ENCODE assay signal across 24 mouse cellular contexts in the genomic region with DNA sequence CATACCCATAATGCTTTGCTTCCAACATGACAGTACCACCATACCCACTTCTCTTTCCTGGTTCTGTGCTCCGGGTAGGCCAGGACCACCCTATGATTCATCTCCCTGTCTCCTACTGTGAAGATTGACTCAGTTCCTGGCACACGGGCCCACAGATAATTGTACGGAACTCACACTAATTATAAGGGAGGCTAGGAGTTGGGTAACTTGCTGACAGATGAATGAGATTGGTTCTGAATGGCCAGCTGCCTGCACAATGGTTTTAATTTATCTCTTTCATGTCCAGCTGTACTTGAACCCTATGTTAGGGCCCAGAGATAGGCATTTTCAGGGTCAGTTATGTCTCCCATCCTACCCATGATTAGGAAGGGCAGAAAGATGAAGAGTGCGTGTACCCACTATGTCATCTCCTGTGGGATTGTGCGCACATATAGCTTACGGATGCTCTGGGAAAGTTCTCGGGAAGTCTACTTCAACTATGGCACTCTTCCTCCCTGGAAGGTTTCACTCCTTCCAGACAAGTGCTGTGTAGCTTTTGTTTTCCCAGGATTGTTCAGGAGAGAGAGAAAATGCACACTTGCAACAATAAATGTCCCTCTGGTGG. TPM values are rescaled to one million over a fixed set of nuclear protein-coding genes. Genes with fewer than 3 reads are reported as not detected.
DNase-seq lines count a peak whose midpoint lies in the region; ATAC-seq and TF ChIP-seq lines count a peak whose summit lies in the region.
"Had no signal": no experiment of that assay in that cellular context is flagged by ENCODE, and none has a peak within 500 bp of the region (broad histone marks: within the 10 kb centered on the region; RNA-seq: fewer than 3 reads in every experiment).

No protein-coding gene starts in this region.

- H3K9me3 ChIP-seq in CH12.LX (replicated peaks; ENCODE audit: low read length), result no peaks in the 10 kb centered on the region
- no peaks in the 10 kb centered on the region for H3K9me3 ChIP-seq in liver, postnatal 0 days (ENCODE audit: low read length)
- H3K9me3 ChIP-seq in forebrain, embryonic 11.5 days (ENCODE audit: control insufficient read depth, low read length), result no peaks in the 10 kb centered on the region
- H3K9me3 ChIP-seq: embryonic facial prominence, embryonic 10.5 days; embryonic facial prominence, embryonic 12.5 days; forebrain, embryonic 12.5 days had no signal

- no peak overlapping the region for H3K4me2 ChIP-seq in CH12.LX (ENCODE audit: insufficient read depth, low read depth, poor library complexity, severe bottlenecking)
- no peak overlapping the region for H3K4me2 ChIP-seq in liver, postnatal 0 days (ENCODE audit: low read depth, low read length)
- no peak overlapping the region for H3K4me2 ChIP-seq in forebrain, embryonic 11.5 days (ENCODE audit: low read depth, low read length, severe bottlenecking)
- H3K4me2 ChIP-seq: embryonic facial prominence, embryonic 12.5 days; forebrain, embryonic 12.5 days had no signal

- H3K27me3 ChIP-seq in CH12.LX (replicated peaks), result peaks cover 41% of the 10 kb centered on the region
- no peaks in the 10 kb centered on the region for H3K27me3 ChIP-seq in liver, postnatal 0 days (ENCODE audit: insufficient read depth, low read length)
- H3K27me3 ChIP-seq in forebrain, embryonic 11.5 days (ENCODE audit: control insufficient read depth, insufficient read depth, low read length), result no peaks in the 10 kb centered on the region
- H3K27me3 ChIP-seq: embryonic facial prominence, embryonic 12.5 days; forebrain, embryonic 12.5 days had no signal

- peak; percentile 4 for DNase-seq in A20 (ENCODE audit: low read depth, low spot score)
- peak; percentile 29 for DNase-seq in CH12.LX (ENCODE audit: extremely low read depth)
- DNase-seq in Muller cell, postnatal 12 days (ENCODE audit: inconsistent ontology term), result peak; percentile 27
- no peak for DNase-seq in liver, postnatal 0 days
- DNase-seq in embryo, embryonic 9.5 days (ENCODE audit: extremely low spot score), result no peak
- no peak for DNase-seq in forebrain, embryonic 11.5 days (ENCODE audit: low spot score)
- no peak for DNase-seq in adrenal gland, postnatal 14 days
- DNase-seq: adrenal gland, adult 2 months; adrenal gland, postnatal 10 days; adrenal gland, postnatal 36 days; cerebellum, adult 11 months; cerebellum, adult 18-20 months; cerebellum, adult 8-10 months; cerebellum, adult 9-11 months; cerebellum, postnatal 14 days; cerebellum, postnatal 36 days; embryo, embryonic 11 days had no signal

- WGBS in liver, postnatal 0 days (ENCODE audit: insufficient replicate concordance), result 78% methylated on average over 7 of the region's 7 CpGs
- WGBS in forebrain, embryonic 11.5 days, result 90% methylated on average over 7 of the region's 7 CpGs

- no peaks in the 10 kb centered on the region for H3K36me3 ChIP-seq in CH12.LX (replicated peaks in 1 of 2; ENCODE audit: control insufficient read depth in 1 of 2, insufficient read depth in 1 of 2, low read length in 1 of 2)
- no peaks in the 10 kb centered on the region for H3K36me3 ChIP-seq in liver, postnatal 0 days (replicated peaks; ENCODE audit: insufficient read depth, low read length)
- H3K36me3 ChIP-seq in forebrain, embryonic 11.5 days (ENCODE audit: control insufficient read depth, insufficient read depth, low read length), result no peaks in the 10 kb centered on the region
- H3K36me3 ChIP-seq: embryonic facial prominence, embryonic 10.5 days; embryonic facial prominence, embryonic 12.5 days; forebrain, embryonic 12.5 days had no signal

- TF ChIP-seq EP300 in CH12.LX (IDR thresholded peaks at IDR 0.05; ENCODE audit: low read length), result no peak
- no peak for TF ChIP-seq EP300 in liver, postnatal 0 days (IDR thresholded peaks at IDR 0.05; ENCODE audit: low read depth)

- in situ Hi-C loops in CH12.LX (cut with MboI; ENCODE audit: low pct_ligation_motif_present, low pct_unique_long_range_greater_than_20kb, low sequenced_read_pairs), result no loop called here

- dilution Hi-C loops in CH12.LX (cut with MboI; ENCODE audit: extremely low pct_ligation_motif_present, extremely low pct_unique_long_range_greater_than_20kb, low sequenced_read_pairs), result no loop called here

- TF ChIP-seq POLR2A in CH12.LX (IDR thresholded peaks at IDR 0.05; ENCODE audit: low read depth, low read length), result peak; percentile 75

- no peak overlapping the region for H3K4me3 ChIP-seq in CH12.LX (replicated peaks in 1 of 3; ENCODE audit: low read depth in 2 of 3, low read length in 2 of 3, poor library complexity in 1 of 3)
- H3K4me3 ChIP-seq in liver, postnatal 0 days (ENCODE audit: low read depth, low read length), result no peak overlapping the region
- no peak overlapping the region for H3K4me3 ChIP-seq in forebrain, embryonic 11.5 days (ENCODE audit: low read depth, low read length)
- H3K4me3 ChIP-seq: embryonic facial prominence, embryonic 10.5 days; embryonic facial prominence, embryonic 12.5 days; forebrain, embryonic 12.5 days had no signal

- H3K9ac ChIP-seq in CH12.LX (ENCODE audit: insufficient read depth, low read depth), result no peak overlapping the region
- H3K9ac ChIP-seq in liver, postnatal 0 days (replicated peaks), result no peak overlapping the region
- H3K9ac ChIP-seq in forebrain, embryonic 11.5 days (ENCODE audit: low read length), result no peak overlapping the region
- H3K9ac ChIP-seq: embryonic facial prominence, embryonic 12.5 days; forebrain, embryonic 12.5 days had no signal

- ATAC-seq in liver, postnatal 0 days, result no peak
- ATAC-seq in forebrain, embryonic 11.5 days (replicated peaks; ENCODE audit: low FRiP score), result no peak
- ATAC-seq: CD4-positive, CD25-positive, alpha-beta regulatory T cell, adult 4 months; forebrain, embryonic 14.5 days; forebrain, embryonic 16.5 days had no signal

- peaks cover 0 to 2% of the 10 kb centered on the region in 2 experiments; a peak in 1 of 4 replicates for H3K4me1 ChIP-seq in CH12.LX (ENCODE audit: control insufficient read depth in 1 of 2, insufficient read depth in 2 of 2)
- no peaks in the 10 kb centered on the region for H3K4me1 ChIP-seq in liver, postnatal 0 days (ENCODE audit: insufficient read depth)
- no peaks in the 10 kb centered on the region for H3K4me1 ChIP-seq in forebrain, embryonic 11.5 days (replicated peaks; ENCODE audit: control insufficient read depth, insufficient read depth, low read length)
- H3K4me1 ChIP-seq: forebrain, embryonic 12.5 days had no signal

- TF ChIP-seq RAD21 in CH12.LX (IDR thresholded peaks at IDR 0.05; ENCODE audit: low read depth, low read length), result no peak

- TF ChIP-seq CTCF in CH12.LX (conservative IDR thresholded peaks at IDR 0.05 in 1 of 2, IDR thresholded peaks at IDR 0.05 in 1 of 2; ENCODE audit: low read depth in 2 of 2, low read length in 2 of 2), result no peak
- TF ChIP-seq CTCF in liver, postnatal 0 days (IDR thresholded peaks at IDR 0.05; ENCODE audit: low read depth), result no peak

- no peaks in the 10 kb centered on the region for H3K79me2 ChIP-seq in CH12.LX (replicated peaks; ENCODE audit: control insufficient read depth, extremely low read depth, insufficient read depth, poor library complexity, severe bottlenecking)

- no peak overlapping the region for H3K27ac ChIP-seq in CH12.LX (ENCODE audit: insufficient read depth, low read depth)
- no peak overlapping the region for H3K27ac ChIP-seq in liver, postnatal 0 days (ENCODE audit: low read depth)
- H3K27ac ChIP-seq in forebrain, embryonic 11.5 days (ENCODE audit: low read depth, low read length), result no peak overlapping the region
- H3K27ac ChIP-seq: embryonic facial prominence, embryonic 10.5 days; embryonic facial prominence, embryonic 12.5 days; forebrain, embryonic 12.5 days had no signal

TF ChIP-seq in CH12.LX, 34 proteins besides CTCF, POLR2A, EP300 and RAD21:
- TF ChIP-seq ZMIZ1 (IDR thresholded peaks at IDR 0.05; ENCODE audit: low read depth, low read length) (peak; percentile 95), NELFE (IDR thresholded peaks at IDR 0.05; ENCODE audit: low read depth, low read length) (0 out of 2 replicates have a peak, but pooled peaks have one; percentile 37), TBP (conservative IDR thresholded peaks at IDR 0.05; ENCODE audit: low read depth, low read length) (peak; percentile 93), HCFC1 (IDR thresholded peaks at IDR 0.05; ENCODE audit: low read depth, low read length) (no peak)
TF ChIP-seq in CH12.LX: peak in this region for 3.

RNA-seq across cellular contexts. Expression of a gene that starts 31.8 kb away (rescaled TPM):
- total RNA-seq in CH12.LX (2012; rRNA removed) (6.0 and 9.0 TPM in 2 replicates), CH12.LX (2014; rRNA removed) (1.9 and 2.0 TPM in 2 replicates)
- polyA plus RNA-seq in CH12.LX (2012; ENCODE audit: insufficient read length, low read depth), result 4.2 and 4.3 TPM in 2 replicates
- 0.01 TPM in 2 replicates for polyA plus RNA-seq in liver, postnatal 0 days (2015; fragmentation: Nextera tagmentation; extraction: Ambion mirVana)
- 3.0 and 3.2 TPM in 2 replicates for polyA plus RNA-seq in forebrain, embryonic 11.5 days (2014; fragmentation: Nextera tagmentation; extraction: Ambion mirVana)
- total RNA-seq in adrenal gland, postnatal 14 days (2021), result 0.22 and 0.56 TPM in 2 replicates
- total RNA-seq: common myeloid progenitor, adult 5-6 weeks had no signal
- polyA plus RNA-seq: CD4-positive, CD25-positive, alpha-beta regulatory T cell, adult 4 months had no signal

Comparison
In these comparisons a context has a peak if more than half of its experiments do, and no peak if none do; other contexts are left out.
1. DNase-seq: peak in A20 (single experiment), CH12.LX (single experiment) and Muller cell, postnatal 12 days (single experiment); none in liver, postnatal 0 days (single experiment), embryo, embryonic 9.5 days (single experiment), forebrain, embryonic 11.5 days (single experiment) and adrenal gland, postnatal 14 days (single experiment).